Mouse (Mus musculus) MEL (cell line): ENCODE measurements at regions not wholly inside any gene's neighbourhood (a gene's known extent, or its start where the extent isn't known, plus 50 kb on each side); places are given as distances from the start of the nearest gene placed in this dataset.

Experiments
- CTCF ChIP-seq, 3 experiments: IDR thresholded peaks in 2 of 3; conservative IDR thresholded peaks in 1 of 3; 2 replicates each; pipeline ENCODE4 v1.5.1; 2011 to 2012; ENCODE audit warnings: low read length in 3 of 3, low read depth in 2 of 3, mild to moderate bottlenecking in 2 of 3, improper control_type of control experiment in 1 of 3, inconsistent platforms in 1 of 3, mixed read lengths in 1 of 3, moderate library complexity in 1 of 3; ENCODE audit not compliant: control insufficient read depth in 1 of 3, insufficient read depth in 1 of 3, poor library complexity in 1 of 3, severe bottlenecking in 1 of 3
- E2F4 ChIP-seq: IDR thresholded peaks from 2 replicates; pipeline ENCODE4 v1.6.1; 2011; ENCODE audit warnings: low read depth, low read length, improper control_type of control experiment, borderline replicate concordance
- HCFC1 ChIP-seq: IDR thresholded peaks from 2 replicates; pipeline ENCODE4 v1.6.1; 2012; ENCODE audit warnings: low read depth, mild to moderate bottlenecking, inconsistent platforms, low read length, improper control_type of control experiment, moderate library complexity
- MAX ChIP-seq: IDR thresholded peaks from 2 replicates; pipeline ENCODE4 v1.6.1; 2011; ENCODE audit warnings: low read length, improper control_type of control experiment
- POLR2A ChIP-seq, 2 experiments: IDR thresholded peaks; 2 replicates each; pipeline ENCODE4 v1.6.1; 2011 to 2012; ENCODE audit warnings: low read length in 2 of 2, mild to moderate bottlenecking in 2 of 2, control low read depth in 1 of 2, improper control_type of control experiment in 1 of 2, low read depth in 1 of 2, moderate library complexity in 1 of 2; ENCODE audit not compliant: control insufficient read depth in 1 of 2, insufficient read depth in 1 of 2, poor library complexity in 1 of 2
- USF2 ChIP-seq, 2 experiments: IDR thresholded peaks; 2 replicates each; pipeline ENCODE4 v1.6.1; 2011 to 2012; ENCODE audit warnings: improper control_type of control experiment in 2 of 2, low read length in 2 of 2, borderline replicate concordance in 1 of 2, inconsistent platforms in 1 of 2, low read depth in 1 of 2, mild to moderate bottlenecking in 1 of 2; ENCODE audit not compliant: insufficient read depth in 1 of 2
- ZC3H11A ChIP-seq: IDR thresholded peaks from 2 replicates; pipeline ENCODE4 v1.6.1; 2012; ENCODE audit warnings: low read depth, mild to moderate bottlenecking, inconsistent platforms, low read length, improper control_type of control experiment

DNA sequence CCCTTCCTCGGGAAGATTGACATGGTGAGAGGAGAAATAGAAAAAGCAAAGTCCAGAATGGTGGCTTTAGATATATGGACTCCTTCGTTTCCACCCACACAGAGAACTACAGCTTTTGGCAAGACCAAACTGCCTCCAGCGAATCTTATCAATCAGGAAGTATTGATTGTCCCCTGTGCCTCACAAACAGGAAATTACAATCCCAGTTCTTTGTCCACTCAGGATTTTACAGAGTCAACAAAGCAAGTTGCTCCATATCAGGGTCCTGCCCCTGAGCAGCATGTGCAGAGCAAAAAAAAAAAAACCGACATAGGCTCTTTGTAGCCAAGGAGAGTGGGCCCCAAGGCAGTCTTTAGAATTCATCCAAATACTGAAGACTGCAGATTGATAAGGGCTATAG is 454.8 kb downstream of the Nr2f2 start:
- TF ChIP-seq ZC3H11A (no peak), MAX (no peak), E2F4 (no peak), HCFC1 (no peak), POLR2A (IDR thresholded peaks at IDR 0.05; ENCODE audit: control insufficient read depth in 1 of 2, insufficient read depth in 1 of 2, low read depth in 1 of 2, low read length in 2 of 2, poor library complexity in 1 of 2) (no peak), CTCF (IDR thresholded peaks at IDR 0.05 in 2 of 3, conservative IDR thresholded peaks at IDR 0.05 in 1 of 3; ENCODE audit: control insufficient read depth in 1 of 3, insufficient read depth in 1 of 3, low read depth in 2 of 3, low read length in 3 of 3, poor library complexity in 1 of 3, severe bottlenecking in 1 of 3) (no peak), USF2 (IDR thresholded peaks at IDR 0.05; ENCODE audit: borderline replicate concordance in 1 of 2, insufficient read depth in 1 of 2, low read depth in 1 of 2, low read length in 2 of 2) (no peak)
